Mouse (Mus musculus): ENCODE results near the gene Trim28. TPM values are rescaled to one million over a fixed set of nuclear protein-coding genes. Genes with fewer than 3 reads are reported as not detected.
"Not testable (repeated sequence)": the region's sequence is repeated elsewhere in the genome, so short reads cannot be mapped to it uniquely, and the experiment has no call there.

Trim28 gene
- polyA plus RNA-seq, 1 experiment from 2014 or later = 447 TPM

DNA sequence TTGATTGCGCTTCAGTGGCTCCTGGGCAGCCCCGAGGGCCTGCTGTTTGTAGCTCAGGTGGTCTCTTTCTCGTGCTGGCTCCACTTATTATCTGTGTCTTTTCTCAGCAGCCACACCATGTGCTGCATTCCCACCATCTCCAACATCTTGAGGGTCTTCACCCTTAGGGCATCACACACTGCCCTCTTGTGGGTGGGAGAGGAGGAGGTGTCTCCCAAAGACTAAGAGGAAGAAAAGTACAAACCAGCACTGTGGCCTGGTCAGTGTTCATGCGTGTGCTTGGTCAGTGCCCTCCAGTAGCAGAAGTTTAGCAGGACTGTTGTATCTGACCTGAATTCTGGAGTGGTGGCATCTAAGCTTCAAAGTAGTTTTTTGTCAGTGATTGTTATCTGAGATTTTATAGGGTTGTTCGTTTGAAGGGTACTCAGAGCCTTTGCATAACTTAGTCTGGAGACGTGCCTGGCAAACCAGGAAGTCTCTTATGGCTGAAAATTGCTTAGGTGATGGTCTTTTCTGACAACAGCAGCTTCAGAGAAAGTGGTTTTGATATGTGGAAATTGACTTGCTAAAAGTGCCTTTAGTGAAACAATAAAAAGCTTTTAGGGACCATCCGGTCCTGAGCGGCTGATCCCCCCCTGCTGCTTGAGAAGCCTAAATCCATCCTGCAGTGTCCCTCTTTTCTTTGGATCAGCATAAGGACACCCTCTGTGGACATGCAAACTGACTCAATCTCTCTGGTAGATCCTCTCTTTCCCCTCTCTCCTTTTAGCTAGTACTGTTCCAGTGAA, 58.2 kb downstream of the Trim28 start:
- H3K27me3 ChIP-seq = no peaks in the 10 kb centered on the region

GRCm38 (mm10) chr7:13059536-13059935, 60.6 kb downstream of the Trim28 start:
- TF ChIP-seq CTCF (IDR thresholded peaks at IDR 0.05) = no peak
- CTCF ChIA-PET = no interaction called here
- in situ Hi-C loops (cut with MboI; ENCODE audit: low pct_unique_long_range_greater_than_20kb) = loop anchor here (10.0 to 25.0 kb wide), 2 partner anchors 215 to 453 kb away; partner anchors contain the start of genes Lig1 and Zswim9
- POLR2A ChIA-PET = no interaction called here
- DNase-seq (ENCODE audit: low read depth, low spot score) (no peak), ATAC-seq (no peak)
- H3K27me3 ChIP-seq = no peaks in the 10 kb centered on the region

More for the DNA sequence above, 58.2 kb downstream of the Trim28 start:
- DNase-seq (ENCODE audit: low read depth, low spot score) (no peak), ATAC-seq (no peak)
- TF ChIP-seq CTCF (IDR thresholded peaks at IDR 0.05) = no peak
- in situ Hi-C loops (cut with MboI; ENCODE audit: low pct_unique_long_range_greater_than_20kb) = loop anchor here (10.0 to 25.0 kb wide), 2 partner anchors 218 to 455 kb away; partner anchors contain the start of genes Lig1 and Zswim9
- ChIA-PET POLR2A (no interaction called here), CTCF (no interaction called here)

GRCm38 (mm10) chr7:13063399-13063798, 64.5 kb downstream of the Trim28 start:
- CTCF ChIA-PET = interaction anchor here (1.2 to 1.6 kb wide), 4 partner anchors 9 to 448 kb away, joined by 3 to 6 read pairs (median 4); no protein-coding TSS in a partner anchor
- H3K27me3 ChIP-seq; ATAC-seq; DNase-seq (ENCODE audit: low read depth, low spot score); POLR2A ChIA-PET: not testable (repeated sequence)
- peak; percentile 70 for TF ChIP-seq CTCF (IDR thresholded peaks at IDR 0.05)
- in situ Hi-C loops (cut with MboI; ENCODE audit: low pct_unique_long_range_greater_than_20kb) = loop anchor here (25.0 kb wide), 1 partner anchor 449 kb away; no protein-coding TSS in a partner anchor

DNA sequence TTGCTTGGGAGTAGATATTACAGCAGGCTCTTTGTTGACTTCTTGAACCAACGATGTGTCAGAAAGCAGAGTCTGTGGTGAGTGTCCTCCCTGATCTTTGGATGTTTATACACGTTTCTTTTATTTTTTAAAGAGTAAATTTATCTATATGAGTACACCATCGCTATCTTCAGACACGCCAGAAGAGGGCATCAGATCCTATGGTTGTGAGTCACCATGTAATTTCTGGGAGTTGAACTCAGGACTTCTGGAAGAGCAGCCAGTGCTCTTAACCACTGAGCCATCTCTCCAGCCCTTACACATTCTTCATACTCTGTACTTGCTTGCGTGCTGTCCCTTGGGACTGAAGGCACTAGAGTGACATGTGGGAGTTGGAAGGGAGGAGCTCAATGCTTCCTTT, 73.4 kb downstream of the Trim28 start:
- TF ChIP-seq CTCF (IDR thresholded peaks at IDR 0.05) = peak; percentile 52
- in situ Hi-C loops (cut with MboI; ENCODE audit: low pct_unique_long_range_greater_than_20kb) = loop anchor here (5.0 to 25.0 kb wide), 3 partner anchors 133 to 1250 kb away; no protein-coding TSS in a partner anchor

More for the DNA sequence above, 73.4 kb downstream of the Trim28 start:
- DNase-seq (ENCODE audit: low read depth, low spot score) = no peak
- ChIA-PET CTCF (interaction anchor here (1.1 kb wide), 1 partner anchor 8 kb away, joined by 4 read pairs; no protein-coding TSS in a partner anchor), POLR2A (no interaction called here)
- peaks cover 21% of the 10 kb centered on the region for H3K27me3 ChIP-seq
- no peak for ATAC-seq

Other genes with a start within 250 kb of the Trim28 start
- 1.0 TPM for gene Zscan18, start 195.5 kb upstream of the Trim28 start, polyA plus RNA-seq (2021)
- 6.1 TPM for gene Zfp329, start 180.3 kb upstream of the Trim28 start, polyA plus RNA-seq (2021)
- 8.1 TPM for gene Zfp110, start 164.4 kb upstream of the Trim28 start, polyA plus RNA-seq (2021)
- gene Zfp128, start 117.9 kb upstream of the Trim28 start, polyA plus RNA-seq (2021) = 6.0 TPM
- gene Zscan22, start 101.3 kb upstream of the Trim28 start, polyA plus RNA-seq (2021) = 15.7 TPM
- gene Rps5, start 76.8 kb upstream of the Trim28 start, polyA plus RNA-seq (2021) = 905 TPM
- gene Rnf225, start 71.7 kb upstream of the Trim28 start, polyA plus RNA-seq (2021) = 0.47 TPM
- 7.9 TPM for gene Zfp324, start 33.3 kb upstream of the Trim28 start, polyA plus RNA-seq (2021)
- gene Zfp446, start 21.3 kb upstream of the Trim28 start, polyA plus RNA-seq (2021) = 5.9 TPM
- 0.26 TPM for gene Slc27a5, start 922 bp upstream of the Trim28 start, polyA plus RNA-seq (2021)
- gene Zbtb45, start 10.9 kb downstream of the Trim28 start, polyA plus RNA-seq (2021) = 21.8 TPM
- 215 TPM for gene Chmp2a, start 35.7 kb downstream of the Trim28 start, polyA plus RNA-seq (2021)
- gene Ube2m, start 39.2 kb downstream of the Trim28 start, polyA plus RNA-seq (2021) = 222 TPM
- gene Mzf1, start 55.6 kb downstream of the Trim28 start, polyA plus RNA-seq (2021) = 5.6 TPM
- gene Vmn1r85, start 96.1 kb downstream of the Trim28 start, polyA plus RNA-seq (2021) = not detected
- gene Vmn1r86, start 120.8 kb downstream of the Trim28 start, polyA plus RNA-seq (2021) = not detected
- not detected for gene Vmn1r87, start 141.0 kb downstream of the Trim28 start, polyA plus RNA-seq (2021)
- gene Vmn1r88, start 160.5 kb downstream of the Trim28 start, polyA plus RNA-seq (2021) = not detected
- not detected for gene Vmn1r89, start 213.9 kb downstream of the Trim28 start, polyA plus RNA-seq (2021)